Mouse (Mus musculus) liver (tissue): ENCODE results near the gene Nek11.

ENCODE experiments used
- DNase-seq: peaks from one replicate; pipeline ENCODE4 v3.0.0-alpha.2; 2020; ENCODE audit warnings: mixed read lengths

Gene Nek11

DNA sequence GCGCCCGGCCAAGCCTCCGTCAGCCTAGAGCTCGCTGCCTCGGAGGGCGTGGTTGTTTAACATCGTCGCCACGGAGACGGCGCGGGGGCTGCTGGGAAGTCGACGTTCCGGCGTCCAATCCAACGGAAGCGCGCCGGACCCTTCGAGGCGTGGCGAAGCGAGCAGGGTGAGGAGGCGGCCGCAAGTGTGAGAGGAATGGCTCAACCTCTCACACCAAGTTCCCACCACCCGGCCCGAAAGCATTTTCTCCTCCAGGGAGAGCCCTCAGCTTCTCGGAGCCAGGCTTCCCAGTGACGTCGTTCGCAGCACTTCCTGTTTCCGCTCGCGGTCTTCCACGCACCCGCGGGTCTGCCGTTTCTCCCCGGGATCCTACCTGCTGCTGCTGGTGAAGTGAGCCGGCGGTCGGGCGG is at the start of gene Nek11, which contains the start of gene Aste1:
Gene Nek11, minus strand, starts transcription at position 307 of the 410 bp plus-strand sequence.
Gene Aste1, plus strand, starts transcription at position 175 of the 410 bp plus-strand sequence.
- DNase-seq, result peak; percentile 95

DNA sequence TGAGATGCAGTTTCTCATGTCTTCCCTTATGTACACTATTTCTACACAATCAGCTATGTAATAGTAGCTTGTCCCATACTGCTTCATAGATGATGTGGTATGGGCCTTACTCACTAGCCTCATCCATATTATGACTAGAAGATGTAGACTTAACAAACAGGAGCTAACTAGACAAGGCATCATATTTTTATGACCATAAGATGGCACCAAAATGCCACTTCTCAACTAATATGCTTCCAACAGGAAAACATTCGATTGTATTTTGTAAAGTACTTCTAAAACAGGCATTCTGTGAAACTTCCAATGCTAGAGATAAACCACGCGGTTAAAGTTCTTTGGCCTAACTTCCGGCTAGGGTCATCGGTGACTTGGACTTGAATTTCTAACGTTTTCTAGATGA is 13.2 kb upstream of the Nek11 start:
- no peak for DNase-seq

DNA sequence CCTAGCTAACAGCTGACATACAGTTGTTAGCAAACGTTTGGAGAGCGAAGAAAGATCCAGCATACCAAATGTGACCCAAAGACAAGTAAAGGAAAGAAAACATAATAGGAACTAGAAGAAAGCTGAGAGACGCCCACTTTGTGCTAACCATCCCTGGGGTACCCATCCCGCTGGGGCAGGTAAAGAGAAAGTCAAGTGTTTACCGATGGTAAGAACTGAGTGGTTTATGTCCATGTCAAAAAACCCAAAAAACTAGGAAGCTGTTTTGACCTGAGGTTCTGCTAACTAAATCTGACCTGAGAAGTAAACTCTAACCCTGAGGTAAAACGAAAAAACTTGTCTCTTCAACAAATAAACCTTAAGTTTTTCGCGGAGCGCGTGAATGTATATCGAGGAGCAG is 604 bp downstream of the Nek11 start:
- DNase-seq, result no peak

DNA sequence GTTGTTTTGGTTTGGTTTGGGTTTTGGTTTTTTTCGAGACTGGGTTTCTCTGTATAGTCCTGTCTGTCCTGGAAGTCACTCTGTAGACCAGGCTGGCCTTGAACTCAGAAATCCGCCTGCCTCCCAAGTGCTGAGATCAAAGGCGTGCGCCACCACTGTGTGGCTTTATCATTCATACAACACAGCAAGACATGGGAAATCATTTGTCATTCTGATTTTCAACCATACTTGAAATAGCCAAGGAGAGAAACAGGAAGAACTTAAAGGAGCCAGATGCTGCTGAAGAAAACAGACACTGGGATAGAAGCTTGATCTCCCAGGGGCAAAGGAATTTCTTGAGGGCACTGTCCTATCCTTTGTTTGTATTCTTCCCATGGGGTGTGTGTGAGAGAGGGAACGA is 4.7 kb downstream of the Nek11 start:
- DNase-seq, result no peak

DNA sequence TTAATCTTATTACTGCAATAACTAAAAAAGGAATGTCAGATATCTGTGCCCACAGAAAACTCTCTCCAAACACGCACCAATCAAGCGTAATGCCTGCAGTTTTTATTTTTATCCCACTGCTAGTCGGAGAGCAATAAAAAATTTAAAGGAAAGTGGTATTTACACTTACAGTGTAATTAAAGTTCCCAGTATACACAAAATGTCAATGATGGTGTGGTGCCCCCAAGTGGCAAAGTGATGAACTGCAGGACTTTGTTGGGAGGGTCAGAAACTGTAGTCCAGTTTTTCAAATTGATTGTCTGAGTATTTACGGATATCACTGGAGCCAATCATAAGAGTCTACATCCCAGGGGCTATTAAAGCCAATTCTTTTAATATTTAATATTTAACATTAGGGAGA is 6.0 kb downstream of the Nek11 start:
- peak; percentile 63 for DNase-seq

DNA sequence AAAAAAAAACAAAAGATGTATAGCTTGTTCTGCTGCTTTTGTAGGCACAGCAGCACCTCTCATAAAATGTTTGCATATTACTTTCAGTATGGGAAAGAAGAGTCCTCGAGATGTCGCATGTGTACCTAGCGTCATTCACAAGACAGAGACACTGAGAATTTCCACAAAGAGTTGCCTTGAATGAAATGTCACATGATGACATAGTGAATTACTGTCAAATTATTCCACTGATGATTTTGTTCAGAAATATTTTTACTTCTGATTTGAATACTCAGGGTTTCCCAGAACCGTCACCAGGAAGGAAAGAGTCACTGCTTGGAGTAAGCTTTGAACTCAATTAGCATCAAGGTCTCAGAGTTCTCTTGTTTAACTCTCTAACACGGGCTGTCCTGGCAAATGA is 7.9 kb downstream of the Nek11 start:
- DNase-seq, result no peak

DNA sequence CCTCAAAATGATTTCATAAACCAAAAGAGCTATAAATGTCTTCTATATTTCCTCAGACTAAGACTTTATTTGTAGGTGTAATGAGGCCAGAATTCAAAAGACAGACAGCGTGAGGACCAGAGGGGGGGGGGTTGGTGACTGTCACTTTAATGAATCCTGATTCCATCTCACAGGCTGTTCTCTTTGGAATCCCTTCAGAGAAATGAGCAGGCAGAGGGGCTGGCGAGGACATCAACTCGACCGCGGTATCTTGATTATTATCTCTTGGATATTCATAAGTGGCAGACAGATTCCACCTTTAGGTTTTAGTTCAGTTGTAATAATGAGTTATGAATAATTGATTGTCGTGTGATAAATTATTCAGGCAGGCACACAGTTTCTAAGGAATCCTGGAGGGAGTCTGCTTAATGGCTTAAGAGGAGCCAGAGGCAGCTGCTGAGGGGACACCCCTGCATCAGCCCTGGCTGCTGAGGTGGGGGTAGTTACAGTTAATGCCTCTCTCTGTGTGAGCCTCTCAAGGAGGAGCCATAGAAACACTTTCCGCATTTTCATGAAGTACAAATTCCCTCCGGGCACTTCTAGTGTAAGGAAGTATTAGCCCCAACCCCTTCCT is 15.7 kb downstream of the Nek11 start:
- DNase-seq, result no peak

DNA sequence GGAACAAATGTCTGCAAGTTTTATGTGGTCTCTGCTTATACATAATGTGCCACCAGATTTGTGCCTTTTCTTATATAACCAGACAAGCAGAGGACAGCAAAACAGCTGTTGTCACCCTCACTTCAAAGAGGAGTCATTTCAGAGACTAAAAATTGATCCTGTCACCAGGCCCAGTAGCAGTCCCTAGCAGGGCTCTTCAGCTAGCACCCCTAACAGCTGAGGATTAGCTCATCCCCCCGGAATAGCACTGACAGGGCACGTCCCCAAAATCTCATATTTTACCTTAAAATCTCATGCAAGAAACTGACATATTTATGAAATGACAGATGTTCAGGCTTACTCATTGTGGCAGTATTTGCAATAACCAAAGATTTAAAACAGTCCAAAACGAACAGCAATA is 17.7 kb downstream of the Nek11 start:
- no peak for DNase-seq

DNA sequence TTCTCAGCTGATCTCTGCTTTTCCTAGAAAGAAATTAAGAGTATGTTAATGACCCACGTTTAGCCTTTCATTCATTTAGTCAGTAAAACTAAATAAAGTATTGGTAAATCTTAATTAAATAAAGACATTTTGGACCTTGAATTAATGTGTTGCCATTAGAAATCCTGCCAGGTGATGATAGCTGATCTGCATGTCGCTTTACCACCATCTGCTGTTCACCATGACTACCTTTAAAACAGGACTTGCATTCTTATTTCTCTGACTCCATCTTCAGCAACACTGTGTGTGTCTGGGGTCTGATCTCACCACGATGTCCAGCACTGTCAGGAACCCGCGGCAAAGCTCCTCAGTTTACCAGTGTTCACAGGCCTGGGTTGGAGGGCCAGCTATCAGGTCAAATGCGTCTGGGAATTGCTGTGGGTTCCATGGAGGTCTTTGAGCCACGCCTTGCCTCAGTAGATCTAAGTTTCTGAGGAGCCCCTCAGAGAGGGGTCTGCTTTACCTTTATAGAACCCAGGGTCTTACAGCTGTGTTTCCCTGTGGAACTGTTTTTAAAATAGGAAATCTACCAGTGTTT is 18.3 kb downstream of the Nek11 start:
- DNase-seq, result no peak

DNA sequence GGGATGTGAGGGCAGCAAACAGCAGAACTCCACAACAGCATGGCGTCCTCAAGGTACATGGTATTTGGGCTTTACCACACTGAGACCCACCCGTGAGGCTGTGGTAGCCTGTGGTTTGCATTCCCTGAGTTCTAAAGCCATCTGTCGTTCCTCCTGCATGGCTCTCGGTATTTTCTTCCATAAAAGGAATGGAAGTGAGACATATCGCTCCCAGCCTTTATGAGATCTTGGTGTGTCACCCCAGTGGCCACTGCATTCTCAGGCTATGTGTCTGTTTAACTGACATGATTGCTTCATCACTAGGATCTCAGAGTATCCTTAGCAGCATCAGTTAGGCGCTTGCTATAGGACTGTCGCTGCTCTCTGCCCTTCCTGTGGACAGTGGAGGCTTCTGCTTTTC is 18.9 kb downstream of the Nek11 start:
- no peak for DNase-seq

DNA sequence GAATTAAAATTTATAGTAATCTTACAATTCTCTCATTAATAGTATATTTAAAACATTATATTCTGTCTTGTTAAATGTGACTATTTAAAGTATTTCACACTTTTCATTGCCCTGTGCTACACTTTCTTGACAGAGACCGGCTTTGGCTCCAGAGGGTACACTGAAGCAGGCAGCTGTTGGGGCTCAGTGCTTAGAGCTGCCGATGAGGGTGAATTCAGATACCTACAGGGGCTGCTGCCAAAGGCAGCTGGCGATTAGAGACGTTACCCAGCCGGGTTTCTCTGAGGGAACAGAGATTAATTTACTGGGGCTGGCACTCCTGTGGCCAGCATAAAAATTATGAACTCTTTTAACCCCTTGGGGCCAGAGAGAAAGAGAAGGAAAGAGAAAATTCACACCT is 21.0 kb downstream of the Nek11 start:
- DNase-seq, result no peak

DNA sequence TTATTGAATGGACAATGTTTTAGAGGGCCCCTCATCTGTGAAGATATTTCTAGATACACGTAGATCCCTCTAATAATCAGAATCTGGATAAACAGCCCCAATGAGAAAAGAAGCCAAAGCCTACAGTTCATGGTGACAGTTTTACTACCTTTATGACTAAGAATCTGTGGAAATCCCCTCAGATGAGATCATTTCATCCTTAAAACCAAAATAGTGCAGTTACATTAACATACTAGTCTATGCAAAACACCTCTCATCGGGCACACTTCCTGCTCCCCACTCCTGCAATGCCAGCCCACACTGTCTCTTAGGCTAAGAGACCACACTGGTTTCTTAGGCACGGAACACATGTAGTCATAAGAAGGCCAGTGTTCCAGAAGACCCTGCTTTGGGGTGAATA is 26.7 kb downstream of the Nek11 start:
- no peak for DNase-seq

DNA sequence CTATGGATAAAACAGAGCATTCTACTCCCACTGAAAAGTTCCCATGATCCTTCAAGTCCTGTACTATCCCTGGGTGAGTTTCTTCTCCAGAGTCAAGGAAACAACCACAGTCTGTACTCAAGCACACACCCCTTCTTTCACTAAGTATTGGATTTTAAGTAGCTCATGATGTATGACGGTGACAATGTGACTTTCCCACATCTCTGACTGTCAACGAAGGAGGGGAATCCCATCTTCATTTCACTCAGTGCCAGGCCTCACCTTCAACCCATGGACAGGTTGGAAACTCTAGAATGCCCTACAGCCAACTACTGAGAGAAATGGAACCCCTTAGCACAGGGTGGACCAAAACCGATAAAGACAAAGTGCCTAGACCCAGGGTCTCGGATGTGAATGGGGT is 29.1 kb downstream of the Nek11 start:
- no peak for DNase-seq

DNA sequence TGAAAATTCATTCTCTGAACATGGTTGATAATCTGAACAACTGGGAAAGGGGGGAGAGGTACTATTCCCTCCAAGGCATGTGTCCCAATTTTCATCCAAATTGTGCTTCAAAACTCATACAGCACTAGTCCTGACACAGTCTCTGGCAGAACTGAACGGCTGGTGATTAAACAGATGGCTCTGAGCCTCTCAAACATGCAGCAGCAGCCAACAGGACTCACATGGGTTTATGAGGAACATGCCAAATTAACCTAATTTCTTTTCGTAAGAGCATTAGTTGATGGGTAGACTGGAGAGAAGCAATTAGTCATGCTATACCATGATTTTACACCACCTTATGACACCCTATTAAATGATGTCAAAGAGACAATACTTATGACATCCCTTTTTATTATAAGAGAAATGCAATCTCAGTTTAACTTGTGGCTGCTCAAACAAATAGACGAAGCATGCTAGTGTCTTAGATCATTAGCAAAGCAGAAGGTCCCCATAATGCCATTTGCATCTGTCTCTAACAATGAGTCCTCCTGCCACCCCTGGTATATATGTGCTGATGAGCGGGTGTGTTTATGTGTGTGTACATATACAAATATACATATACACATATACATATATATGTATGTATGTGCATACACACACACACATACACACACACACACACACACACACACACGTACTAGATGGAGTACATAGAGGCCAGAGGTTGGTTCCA is 31.6 kb downstream of the Nek11 start:
- DNase-seq, result no peak

DNA sequence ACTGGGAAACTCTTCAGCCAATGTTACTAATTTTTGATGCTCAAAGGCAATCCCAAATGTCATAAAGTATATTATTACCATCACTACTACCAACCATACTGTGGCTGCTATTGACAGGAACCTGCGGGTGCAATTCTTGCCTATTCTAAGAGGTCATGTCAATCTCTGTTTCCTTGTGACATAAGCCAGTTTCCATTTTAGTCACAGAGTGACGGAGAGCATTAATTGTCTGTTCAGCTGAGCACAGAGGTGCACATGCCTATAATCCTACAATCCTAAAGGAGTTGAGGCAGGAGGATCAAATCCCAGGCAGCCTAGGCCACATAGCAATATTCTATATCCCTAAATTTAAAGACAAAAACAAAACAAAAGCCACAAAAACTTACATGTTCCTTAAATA is 33.1 kb downstream of the Nek11 start:
- DNase-seq, result no peak

DNA sequence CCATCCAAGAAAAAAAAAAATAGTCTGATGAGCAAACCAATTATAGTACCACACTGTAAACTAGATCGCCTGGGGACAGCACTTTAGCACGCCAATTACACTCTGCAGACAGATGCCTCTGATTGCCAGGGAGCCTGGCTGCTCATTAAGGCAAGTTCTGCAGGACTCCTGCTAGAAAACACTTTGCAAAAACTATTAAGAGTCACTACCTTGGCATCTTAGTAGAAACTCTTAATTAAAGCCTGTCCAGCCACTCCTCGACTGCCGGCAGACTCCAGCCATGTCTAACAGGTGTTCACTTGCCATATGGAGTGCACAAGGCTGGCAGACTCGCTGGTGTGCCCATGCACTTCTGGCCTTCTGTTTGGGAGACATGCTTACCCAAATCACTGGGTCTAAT is 46.3 kb downstream of the Nek11 start:
- no peak for DNase-seq

DNA sequence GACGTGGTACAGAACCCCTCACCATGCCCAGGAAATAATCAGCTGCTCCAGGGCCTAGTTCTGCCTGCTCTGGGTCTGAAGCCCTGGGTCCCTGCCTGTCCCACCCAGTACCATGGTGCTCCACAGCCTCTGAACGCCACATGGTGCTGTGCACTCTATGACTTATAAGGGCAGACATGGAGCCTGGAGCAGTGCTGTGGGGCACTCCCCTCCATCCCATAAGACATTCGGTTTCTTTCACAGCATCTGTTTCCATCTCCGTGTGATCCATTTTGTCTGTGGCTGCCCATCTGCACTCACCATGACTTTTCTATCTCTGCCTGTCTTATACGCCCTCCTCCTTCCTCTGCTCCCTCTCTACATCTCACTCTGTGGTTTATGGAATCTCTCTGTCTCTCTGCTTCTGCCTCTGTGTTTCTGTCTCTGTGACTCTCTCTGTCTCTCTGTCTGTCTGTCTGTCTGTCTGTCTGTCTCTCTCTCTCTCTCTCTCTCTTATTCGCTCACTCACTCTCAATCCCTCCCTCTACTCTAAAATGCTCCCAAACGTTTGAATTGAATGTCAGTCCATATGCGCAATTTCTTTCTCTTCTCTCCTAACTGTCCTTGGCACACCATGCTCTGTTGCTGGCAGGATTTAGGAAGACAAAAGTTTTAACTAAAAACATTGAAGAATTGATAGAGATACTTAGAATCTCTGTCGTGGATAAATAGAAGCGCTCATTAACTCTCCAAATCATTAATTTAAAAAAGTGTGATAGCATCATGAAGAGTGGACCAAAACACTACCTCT is 46.9 kb downstream of the Nek11 start:
- no peak for DNase-seq

DNA sequence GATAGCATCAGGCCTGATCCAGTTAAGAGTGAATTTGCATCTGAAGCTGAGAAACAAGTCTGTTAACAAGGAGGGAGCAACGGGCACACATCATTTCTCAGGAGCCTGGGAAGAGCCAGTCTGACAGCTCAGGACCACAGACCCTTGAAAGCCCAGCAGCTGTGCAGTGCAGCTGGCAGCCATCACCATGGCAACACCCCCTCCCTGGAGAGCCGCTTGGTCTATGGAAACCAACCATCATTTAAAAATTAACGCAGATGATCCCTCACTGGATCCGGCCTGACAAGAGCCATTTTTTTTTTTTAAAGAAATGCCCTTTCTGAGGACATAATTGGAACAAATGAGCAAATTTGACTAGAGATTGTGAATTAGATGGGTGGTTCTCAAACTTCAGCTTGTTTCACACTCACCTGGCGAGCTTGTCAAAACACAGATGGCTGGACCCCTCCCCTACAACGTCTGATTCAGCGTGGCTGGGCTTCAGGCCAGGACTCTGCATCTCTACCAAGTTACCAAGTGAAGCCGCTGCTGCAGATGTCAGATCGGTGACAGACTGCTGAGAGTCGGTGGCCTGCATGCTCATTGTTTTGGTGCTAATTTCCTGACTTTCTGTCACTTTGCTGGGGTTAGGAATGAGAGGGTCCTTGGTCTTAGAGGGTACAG is 52.2 kb downstream of the Nek11 start:
- no peak for DNase-seq

DNA sequence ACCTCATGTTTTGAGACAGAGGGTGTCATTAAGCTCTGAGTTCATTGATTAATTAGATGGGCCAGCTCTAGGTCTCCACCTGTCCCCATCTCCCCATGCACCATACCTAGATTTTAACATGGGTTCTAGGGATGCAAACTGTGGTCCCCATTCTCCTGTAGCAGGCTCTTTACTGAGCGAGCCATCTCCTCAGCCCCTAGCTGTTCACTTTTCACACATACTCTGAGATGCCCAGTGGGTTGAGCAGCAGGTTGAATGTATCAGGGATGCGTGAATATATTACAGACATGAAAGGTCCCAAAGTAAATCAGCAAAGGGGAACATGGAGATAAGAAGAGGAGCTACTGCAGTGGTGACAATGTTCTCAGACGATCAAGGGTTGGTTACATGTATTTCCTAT is 52.8 kb downstream of the Nek11 start:
- DNase-seq, result no peak

DNA sequence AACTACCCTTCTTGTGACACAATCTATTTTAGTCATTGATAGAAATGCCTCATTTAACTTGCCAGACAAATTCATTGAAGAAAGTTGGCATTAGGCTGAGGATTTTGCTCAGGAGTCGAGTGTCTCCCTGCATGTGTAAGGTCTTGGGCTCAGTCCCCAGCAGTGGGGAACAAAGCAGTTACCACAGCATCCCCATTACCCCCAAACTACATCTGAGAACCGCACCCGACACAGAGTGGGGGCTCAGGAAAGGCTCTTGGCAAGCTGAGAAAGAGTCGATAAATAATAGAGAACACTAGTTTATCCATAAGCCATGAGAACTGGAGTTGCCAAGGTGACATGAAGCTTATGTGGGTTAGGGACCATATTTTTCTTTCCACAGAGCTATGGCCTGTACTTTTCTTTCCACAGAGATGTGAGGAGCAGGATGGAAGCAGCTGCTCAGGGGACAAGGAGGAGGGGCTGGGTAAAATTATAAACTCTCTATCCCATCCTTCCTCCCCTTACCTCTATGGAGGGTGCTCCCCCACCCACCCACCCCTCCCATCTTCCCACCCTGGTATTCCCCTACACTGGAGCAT is 62.8 kb downstream of the Nek11 start:
- no peak for DNase-seq

DNA sequence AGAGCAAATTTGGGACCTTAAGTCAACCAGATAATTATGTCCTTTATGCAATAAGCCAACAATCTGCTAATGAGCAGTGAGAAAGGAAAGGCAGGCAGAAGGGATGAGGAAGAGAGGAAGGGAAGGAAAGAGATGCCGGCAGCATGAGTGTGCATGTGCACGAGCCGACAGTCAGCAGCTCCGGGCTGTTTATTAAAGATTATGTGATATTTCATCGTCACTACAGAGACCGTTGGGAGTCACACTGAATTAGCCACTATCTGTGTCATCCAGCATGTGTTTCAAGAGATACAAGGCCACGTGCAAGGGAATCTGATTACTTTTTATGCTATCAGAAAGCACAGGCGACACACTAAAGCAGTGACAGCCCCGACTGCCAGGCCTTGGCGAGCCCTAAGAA is 73.5 kb downstream of the Nek11 start:
- DNase-seq, result no peak

DNA sequence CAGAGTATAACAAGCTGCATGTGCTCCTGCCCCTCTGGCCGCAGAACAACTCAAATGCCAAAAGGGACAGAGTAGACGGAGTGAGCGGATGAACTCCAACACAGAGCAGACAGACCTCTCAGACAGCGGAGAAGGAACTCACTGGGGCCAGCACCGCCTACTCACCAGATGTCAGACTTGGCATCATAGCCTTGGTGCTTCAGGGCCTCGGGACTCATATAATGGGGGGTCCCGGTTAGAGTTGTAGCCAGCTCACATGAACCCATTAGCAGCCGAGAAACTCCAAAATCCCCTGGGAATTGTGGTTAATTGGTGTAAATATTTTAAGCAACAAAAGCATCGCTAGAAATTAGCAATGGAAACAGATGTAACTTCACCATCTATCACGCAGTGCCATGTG is 82.1 kb downstream of the Nek11 start:
- no peak for DNase-seq

DNA sequence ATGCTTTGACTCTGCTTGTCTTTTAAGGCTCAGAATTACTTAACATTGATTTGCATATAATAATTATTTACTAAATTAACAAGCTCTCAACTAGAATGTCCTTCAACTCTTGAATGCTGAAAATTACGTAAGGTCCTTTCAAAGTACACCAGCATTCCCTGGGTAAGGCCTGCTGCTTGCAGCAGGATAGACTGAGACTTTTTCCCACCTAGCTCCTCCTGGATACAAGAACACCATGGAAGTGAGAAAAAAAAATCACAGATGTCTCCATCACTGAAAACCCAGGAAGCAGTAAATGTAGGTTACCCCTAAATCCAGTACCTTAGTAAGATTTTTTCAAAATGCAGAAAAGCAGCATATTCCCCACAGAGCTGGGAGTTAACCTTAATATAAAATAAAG is 82.6 kb downstream of the Nek11 start:
- DNase-seq, result no peak
